Comparison of ENCODE assay signal across 12 mouse cellular contexts in the genomic region with DNA sequence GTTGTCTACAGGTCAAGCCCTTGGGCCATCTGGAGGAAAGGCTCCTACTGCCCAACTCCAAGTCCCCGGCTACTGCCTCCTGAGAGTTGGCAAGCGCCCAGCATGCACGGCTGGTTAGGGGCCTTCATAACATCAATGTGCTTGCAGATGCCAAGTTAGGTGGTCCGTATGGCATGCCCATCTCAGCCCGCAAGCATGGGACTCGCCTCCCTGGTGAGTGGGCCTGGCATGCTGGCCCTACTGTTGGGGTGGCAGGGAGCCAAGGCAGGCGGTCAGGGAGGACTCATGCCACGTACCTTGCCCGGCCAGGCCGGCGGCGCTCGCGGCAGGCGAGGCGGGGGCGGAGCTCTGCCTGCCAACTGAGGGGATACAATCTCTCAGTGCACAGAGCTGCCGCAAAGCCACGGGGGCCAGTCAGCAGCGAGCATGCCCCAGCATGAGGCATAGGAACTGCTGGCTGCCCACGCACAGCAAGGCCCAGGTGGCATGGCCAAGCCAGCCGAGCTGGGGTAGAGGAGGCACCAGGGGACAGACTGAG. TPM values are rescaled to one million over a fixed set of nuclear protein-coding genes. Genes with fewer than 3 reads are reported as not detected.
DNase-seq lines count a peak whose midpoint lies in the region; ATAC-seq and TF ChIP-seq lines count a peak whose summit lies in the region.
"Had no signal": no experiment of that assay in that cellular context is flagged by ENCODE, and none has a peak within 500 bp of the region (broad histone marks: within the 10 kb centered on the region; RNA-seq: fewer than 3 reads in every experiment).

No protein-coding gene starts in this region.

- H3K27ac ChIP-seq in heart, embryonic 11.5 days (ENCODE audit: low read depth, low read length) = no peak overlapping the region
- H3K27ac ChIP-seq in midbrain, embryonic 15.5 days = no peak overlapping the region
- H3K27ac ChIP-seq: hindbrain, embryonic 13.5 days had no signal

- peak; percentile 27 for DNase-seq in heart, adult 8-10 months (ENCODE audit: low spot score)
- DNase-seq in ovary, postnatal 36 days (ENCODE audit: low spot score) = peak; percentile 53
- DNase-seq in ovary, postnatal 10 days (ENCODE audit: low spot score) = no peak
- peak; percentile 81 to 88 for DNase-seq in cerebellum, postnatal 10 days
- no peak for DNase-seq in layer of hippocampus, postnatal 25 days (ENCODE audit: extremely low spot score in 1 of 2, low spot score in 1 of 2)
- DNase-seq: lung, embryonic 14.5 days; retina, postnatal 1 day had no signal

- 0 out of 2 replicates have a peak, but pooled peaks cover 4% of the 10 kb centered on the region for H3K4me1 ChIP-seq in heart, embryonic 11.5 days (ENCODE audit: control insufficient read depth, insufficient read depth, low read length)
- H3K4me1 ChIP-seq in midbrain, embryonic 15.5 days = no peaks in the 10 kb centered on the region
- H3K4me1 ChIP-seq: hindbrain, embryonic 13.5 days had no signal

- H3K79me2 ChIP-seq in myocyte (ENCODE audit: control insufficient read depth, insufficient read depth) = no peaks in the 10 kb centered on the region

- H3K4me2 ChIP-seq in heart, embryonic 11.5 days = no peak overlapping the region
- H3K4me2 ChIP-seq in myocyte (ENCODE audit: low read depth) = no peak overlapping the region
- no peak overlapping the region for H3K4me2 ChIP-seq in midbrain, embryonic 15.5 days
- H3K4me2 ChIP-seq: hindbrain, embryonic 13.5 days; lung, embryonic 14.5 days had no signal

- no peaks in the 10 kb centered on the region for H3K9me3 ChIP-seq in heart, embryonic 11.5 days (replicated peaks; ENCODE audit: control insufficient read depth, low read length)
- no peaks in the 10 kb centered on the region for H3K9me3 ChIP-seq in midbrain, embryonic 15.5 days
- H3K9me3 ChIP-seq: hindbrain, embryonic 13.5 days had no signal

- peak; percentile 31 for TF ChIP-seq POLR2A in myocyte (IDR thresholded peaks at IDR 0.05; ENCODE audit: insufficient read length, low read depth)

- H3K9ac ChIP-seq in heart, embryonic 11.5 days (ENCODE audit: low read depth, low read length) = no peak overlapping the region
- H3K9ac ChIP-seq in midbrain, embryonic 15.5 days = no peak overlapping the region
- H3K9ac ChIP-seq: hindbrain, embryonic 13.5 days; lung, embryonic 14.5 days had no signal

- no peak overlapping the region for H3K4me3 ChIP-seq in heart, embryonic 11.5 days (ENCODE audit: low read depth, low read length)
- H3K4me3 ChIP-seq in myocyte = no peak overlapping the region
- no peak overlapping the region for H3K4me3 ChIP-seq in midbrain, embryonic 15.5 days
- H3K4me3 ChIP-seq: hindbrain, embryonic 13.5 days had no signal

- H3K27me3 ChIP-seq in heart, embryonic 11.5 days (ENCODE audit: control insufficient read depth, insufficient read depth, low read length) = no peaks in the 10 kb centered on the region
- no peaks in the 10 kb centered on the region for H3K27me3 ChIP-seq in myocyte (ENCODE audit: control insufficient read depth, insufficient read depth, insufficient read length)
- H3K27me3 ChIP-seq in midbrain, embryonic 15.5 days (replicated peaks) = no peaks in the 10 kb centered on the region
- H3K27me3 ChIP-seq: hindbrain, embryonic 13.5 days had no signal

- H3K36me3 ChIP-seq in heart, embryonic 11.5 days (ENCODE audit: control insufficient read depth, insufficient read depth, low read length) = peaks cover 32% of the 10 kb centered on the region
- H3K36me3 ChIP-seq in myocyte (ENCODE audit: control insufficient read depth, insufficient read depth) = peaks cover 37% of the 10 kb centered on the region
- peaks cover 49% of the 10 kb centered on the region for H3K36me3 ChIP-seq in midbrain, embryonic 15.5 days (replicated peaks)

- no peak overlapping the region for H3ac ChIP-seq in myocyte (ENCODE audit: control insufficient read depth, insufficient read length)

- WGBS in heart, embryonic 11.5 days (ENCODE audit: insufficient replicate concordance) = 92% methylated on average over 22 of the region's 22 CpGs
- WGBS in midbrain, embryonic 15.5 days = 94% methylated on average over 22 of the region's 22 CpGs

- no peak for ATAC-seq in heart, embryonic 11.5 days (replicated peaks; ENCODE audit: insufficient number of reproducible peaks, low FRiP score, low TSS enrichment)
- no peak for ATAC-seq in midbrain, embryonic 15.5 days (replicated peaks)
- ATAC-seq: CD4-positive, CD25-positive, alpha-beta regulatory T cell, adult 4 months had no signal

TF ChIP-seq in myocyte, 11 proteins besides CTCF, POLR2A, EP300 and RAD21:
- TF ChIP-seq MYOG (IDR thresholded peaks at IDR 0.05; ENCODE audit: control insufficient read depth in 1 of 3, insufficient read depth in 1 of 3, insufficient read length in 2 of 3, low read depth in 2 of 3) (peak in 1 of 3 experiments; percentile 23), MYOD1 (IDR thresholded peaks at IDR 0.05; ENCODE audit: control insufficient read depth in 1 of 3, insufficient read length in 2 of 3, low read depth in 2 of 3) (peak in 2 of 3 experiments; percentile 31 to 83), POLR2AphosphoS2 (IDR thresholded peaks at IDR 0.05; ENCODE audit: insufficient read length, low read depth) (peak; percentile 10), USF1 (IDR thresholded peaks at IDR 0.05; ENCODE audit: low read depth) (no peak)
TF ChIP-seq in myocyte: peak in this region for 3.

RNA-seq across cellular contexts. Expression of gene Ndst2, which starts 23.1 kb away (rescaled TPM):
- total RNA-seq in heart, adult 8-10 months (2022) = 10 to 100 TPM in 1 of 4 experiments, 1 to 10 TPM in 3; 7.1 to 10.6 (median 9.9) TPM
- polyA plus RNA-seq in heart, embryonic 11.5 days (2014; fragmentation: Nextera tagmentation; extraction: Ambion mirVana) = 18.7 and 19.1 TPM in 2 replicates
- polyA plus RNA-seq in myocyte (2012; fragmentation: generic; extraction: Trizol) = 11.9 TPM
- 19.4 and 19.9 TPM in 2 replicates for polyA plus RNA-seq in midbrain, embryonic 15.5 days (2015; fragmentation: Nextera tagmentation; extraction: Ambion mirVana)
- 10 to 100 TPM; 15.3 to 19.3 TPM for total RNA-seq in layer of hippocampus, postnatal 25 days (2021)

RNA-seq across cellular contexts. Expression of gene Camk2g, which starts 36.4 kb away (rescaled TPM):
- 10 to 100 TPM; 47.2 to 73.5 (median 58.4) TPM for total RNA-seq in heart, adult 8-10 months (2022)
- 61.8 and 65.6 TPM in 2 replicates for polyA plus RNA-seq in heart, embryonic 11.5 days (2014; fragmentation: Nextera tagmentation; extraction: Ambion mirVana)
- polyA plus RNA-seq in myocyte (2012; fragmentation: generic; extraction: Trizol) = 57.2 TPM
- 140 and 144 TPM in 2 replicates for polyA plus RNA-seq in midbrain, embryonic 15.5 days (2015; fragmentation: Nextera tagmentation; extraction: Ambion mirVana)
- 100 to 1,000 TPM; 205 to 212 TPM for total RNA-seq in layer of hippocampus, postnatal 25 days (2021)

RNA-seq across cellular contexts. Expression of gene Zswim8, which starts 50.1 kb away (rescaled TPM):
- 10 to 100 TPM; 38.7 to 47.0 (median 43.1) TPM for total RNA-seq in heart, adult 8-10 months (2022)
- 23.4 and 24.1 TPM in 2 replicates for polyA plus RNA-seq in heart, embryonic 11.5 days (2014; fragmentation: Nextera tagmentation; extraction: Ambion mirVana)
- 74.9 TPM for polyA plus RNA-seq in myocyte (2012; fragmentation: generic; extraction: Trizol)
- polyA plus RNA-seq in midbrain, embryonic 15.5 days (2015; fragmentation: Nextera tagmentation; extraction: Ambion mirVana) = 56.5 and 57.8 TPM in 2 replicates
- total RNA-seq in layer of hippocampus, postnatal 25 days (2021) = 100 to 1,000 TPM; 151 to 180 TPM

RNA-seq across cellular contexts. Expression of gene Chchd1, which starts 54.6 kb away (rescaled TPM):
- total RNA-seq in heart, adult 8-10 months (2022) = 100 to 1,000 TPM; 110 to 126 (median 118) TPM
- polyA plus RNA-seq in heart, embryonic 11.5 days (2014; fragmentation: Nextera tagmentation; extraction: Ambion mirVana) = 221 and 230 TPM in 2 replicates
- 111 TPM for polyA plus RNA-seq in myocyte (2012; fragmentation: generic; extraction: Trizol)
- 153 and 165 TPM in 2 replicates for polyA plus RNA-seq in midbrain, embryonic 15.5 days (2015; fragmentation: Nextera tagmentation; extraction: Ambion mirVana)
- total RNA-seq in layer of hippocampus, postnatal 25 days (2021) = 10 to 100 TPM; 47.3 to 50.3 TPM

Comparison
In these comparisons a context has a peak if more than half of its experiments do, and no peak if none do; other contexts are left out.
1. DNase-seq: peak in heart, adult 8-10 months (single experiment), ovary, postnatal 36 days (single experiment) and cerebellum, postnatal 10 days (2 of 2); none in ovary, postnatal 10 days (single experiment) and layer of hippocampus, postnatal 25 days (0 of 2).